Mouse (Mus musculus) c-Kit-positive CD71-positive TER-119-negative erythroid progenitor cells, embryonic 14.5 days (primary cell): Measurements from ENCODE around the gene Gpatch8.
A peak's percentile ranks its signal among the peaks of the same experiment; 100 is the strongest.

Source experiments
- DNase-seq: peaks from one replicate; pipeline ENCODE4 v3.0.0-alpha.2; 2013; ENCODE audit warnings: low read depth

Gpatch8 gene

GRCm38 (mm10) chr11:102434816-102435705 lies 121.1 kb downstream of the Gpatch8 start:
- DNase-seq: no peak

GRCm38 (mm10) chr11:102434406-102434805 lies 121.8 kb downstream of the Gpatch8 start:
- peak; percentile 84 for DNase-seq

- DNase-seq: no peak
Observed at GRCm38 (mm10) chr11:102433866-102434265, 122.3 kb downstream of the Gpatch8 start.

GRCm38 (mm10) chr11:102432896-102433295 lies 123.3 kb downstream of the Gpatch8 start:
- DNase-seq: no peak

- no peak for DNase-seq
Observed at GRCm38 (mm10) chr11:102432115-102432843, 123.9 kb downstream of the Gpatch8 start.

GRCm38 (mm10) chr11:102431728-102432114 lies 124.5 kb downstream of the Gpatch8 start:
- DNase-seq: no peak

GRCm38 (mm10) chr11:102431018-102431645 lies 125.1 kb downstream of the Gpatch8 start:
- DNase-seq: peak; percentile 84

- DNase-seq: peak; percentile 74
Observed at GRCm38 (mm10) chr11:102430121-102431017, 125.8 kb downstream of the Gpatch8 start, which contains the start of gene Grn. Gene Grn, plus strand, starts transcription at chr11:102430315.

- DNase-seq: no peak
Observed at GRCm38 (mm10) chr11:102429551-102429950, 126.6 kb downstream of the Gpatch8 start.

- DNase-seq: no peak
Observed at GRCm38 (mm10) chr11:102428981-102429540, 127.1 kb downstream of the Gpatch8 start.
